Mouse (Mus musculus) subcutaneous adipose tissue, adult 2 months (tissue): ENCODE measurements around the gene Akap5. TPM values are rescaled to one million over a fixed set of nuclear protein-coding genes. Genes with fewer than 3 reads are reported as not detected.

ENCODE experiments used
- polyA plus RNA-seq: library from polyadenylated mRNA; depleted of rRNA; stranded (reverse); fragments of >200 nt; gene quantifications from 2 replicates; pipeline ENCODE4 v1.2.3, GENCODE M21; 2012; ENCODE audit warnings: low replicate concordance; rRNA removed

Gene Akap5
- 0.58 and 0.60 TPM in 2 replicates for polyA plus RNA-seq

DNA sequence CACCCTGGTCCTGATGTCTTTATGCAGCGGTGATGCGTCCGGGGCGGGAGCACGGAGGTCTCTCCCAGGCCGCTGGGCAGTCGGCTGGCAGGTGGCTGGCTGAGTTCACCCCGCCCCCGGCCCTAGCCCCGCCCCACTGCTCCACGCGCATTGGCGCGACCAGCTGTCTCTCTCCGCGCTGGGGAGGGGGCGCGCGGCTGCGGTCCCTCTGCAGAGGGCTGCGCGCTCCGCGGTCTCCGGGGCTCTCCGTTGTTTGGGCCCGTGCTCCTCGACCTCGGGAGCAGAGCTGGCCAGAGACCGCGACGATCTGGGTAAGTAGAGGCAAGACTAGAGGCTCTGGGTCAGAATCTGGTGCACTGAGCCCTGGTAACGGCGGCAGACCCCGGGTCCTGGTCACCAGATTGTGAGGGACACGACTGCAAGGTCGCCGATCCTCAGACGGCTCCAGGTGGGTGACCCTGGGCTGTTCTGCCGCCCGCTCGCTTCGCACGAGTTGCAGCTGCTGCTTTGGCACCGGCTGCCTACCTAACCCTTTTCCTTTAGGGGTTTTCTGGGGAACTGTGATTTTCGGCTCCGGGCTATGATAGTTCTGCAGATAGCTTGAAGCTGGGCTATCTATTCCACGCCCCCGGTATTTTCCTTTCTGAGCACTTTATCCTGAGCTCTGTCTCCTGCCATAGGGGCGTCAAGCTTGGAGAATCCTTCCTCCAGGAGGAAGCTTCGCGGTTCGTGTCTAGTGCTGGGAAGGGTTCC is at the start of gene Akap5:
Akap5 (plus strand) TSS at position 213 of the 753 bp plus-strand sequence.

GRCm38 (mm10) chr12:76369206-76369977 is 44.7 kb downstream of the Akap5 start, which contains the start of gene Zbtb25:
TSS of gene Zbtb25 (minus strand) at chr12:76369602.

GRCm38 (mm10) chr12:76369978-76370830 is 45.5 kb downstream of the Akap5 start, which contains the start of gene Zbtb1:
TSS of gene Zbtb1 (plus strand) at chr12:76370266.

Other genes with a start within 250 kb of the Akap5 start
- 0.10 TPM in 1 of 2 replicates, not detected in the other for gene Esr2, start 147.6 kb upstream of the Akap5 start, polyA plus RNA-seq
- gene Tex21, start 78.1 kb upstream of the Akap5 start, polyA plus RNA-seq: not detected in 2 replicates
- 16.6 and 33.9 TPM in 2 replicates for gene Mthfd1, start 69.6 kb upstream of the Akap5 start, polyA plus RNA-seq
- 7.3 and 14.5 TPM in 2 replicates for gene Zbtb25, start 44.7 kb downstream of the Akap5 start, polyA plus RNA-seq
- 1.8 and 3.8 TPM in 2 replicates for gene Zbtb1, start 45.4 kb downstream of the Akap5 start, polyA plus RNA-seq
- gene Hspa2, start 79.3 kb downstream of the Akap5 start, polyA plus RNA-seq: 15.1 and 29.6 TPM in 2 replicates
- gene Ppp1r36, start 92.6 kb downstream of the Akap5 start, polyA plus RNA-seq: 0.04 and 0.77 TPM in 2 replicates
- gene Plekhg3, start 206.0 kb downstream of the Akap5 start, polyA plus RNA-seq: 32.0 and 58.4 TPM in 2 replicates